Mouse (Mus musculus) erythroid progenitor cell, adult 5-6 weeks (primary cell): Measurements from ENCODE around the gene Gclc. TPM values are rescaled to one million over a fixed set of nuclear protein-coding genes. Genes with fewer than 3 reads are reported as not detected.

Experiments
- ATAC-seq: replicated peaks from 2 replicates; pipeline ENCODE4 v1.8.0; 2016; ENCODE audit warnings: moderate number of reproducible peaks, mild to moderate bottlenecking, moderate TSS enrichment, inconsistent platforms; ENCODE audit not compliant: poor library complexity, low FRiP score, severe bottlenecking
- total RNA-seq, 2 experiments: library from RNA; stranded (forward) in 1 of 2; stranded (reverse) in 1 of 2; fragments of 150-400 nt in 1 of 2; fragments of 186-747, 209-891 nt in 1 of 2; gene quantifications; 2 replicates each; pipeline versions ENCODE4 v1.2.3 to v1.2.4; 2015 to 2017; ENCODE audit warnings: low replicate concordance in 2 of 2

The Gclc gene
- total RNA-seq, 2 experiments from 2014 or later: 227 to 250 TPM

GRCm38 (mm10) chr9:77835756-77836155 lies 81.4 kb downstream of the Gclc start:
- ATAC-seq: no peak

DNA sequence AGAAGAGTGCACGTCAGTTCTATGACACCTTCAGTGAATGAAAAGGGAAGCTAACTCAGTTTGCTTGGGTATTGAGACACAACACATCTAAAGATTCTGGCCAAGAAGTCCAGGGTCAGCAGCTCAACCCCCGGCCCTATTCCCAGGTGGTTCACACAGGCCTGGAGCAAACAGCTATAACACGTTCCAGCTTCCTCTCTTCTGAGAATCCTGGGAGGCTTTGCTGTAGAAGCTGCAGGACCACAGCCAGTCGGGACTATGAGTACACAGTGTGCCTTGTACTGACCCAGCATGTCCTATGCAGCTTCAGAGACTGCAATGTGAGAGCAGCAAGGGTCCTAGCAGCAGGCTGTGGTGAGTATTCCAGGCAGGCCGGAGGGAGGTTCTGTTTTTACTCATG lies 84.3 kb downstream of the Gclc start:
- no peak for ATAC-seq

Other genes with a start within 250 kb of the Gclc start
- 5.0 and 6.5 TPM in 2 replicates for gene Lrrc1, start 209.7 kb upstream of the Gclc start, total RNA-seq (2015; ENCODE audit: low replicate concordance)
- gene Lrrc1, start 209.7 kb upstream of the Gclc start, total RNA-seq (2017; ENCODE audit: low replicate concordance): 2.3 and 2.8 TPM in 2 replicates
- not detected in 2 replicates for gene Klhl31, start 118.0 kb upstream of the Gclc start, total RNA-seq (2015; ENCODE audit: low replicate concordance)
- gene Klhl31, start 118.0 kb upstream of the Gclc start, total RNA-seq (2017; ENCODE audit: low replicate concordance): not detected in 2 replicates
- gene Elovl5, start 162.8 kb downstream of the Gclc start, total RNA-seq (2015; ENCODE audit: low replicate concordance): 10.5 and 16.2 TPM in 2 replicates
- gene Elovl5, start 162.8 kb downstream of the Gclc start, total RNA-seq (2017; ENCODE audit: low replicate concordance): 10.4 and 10.9 TPM in 2 replicates